In the genomic region with DNA sequence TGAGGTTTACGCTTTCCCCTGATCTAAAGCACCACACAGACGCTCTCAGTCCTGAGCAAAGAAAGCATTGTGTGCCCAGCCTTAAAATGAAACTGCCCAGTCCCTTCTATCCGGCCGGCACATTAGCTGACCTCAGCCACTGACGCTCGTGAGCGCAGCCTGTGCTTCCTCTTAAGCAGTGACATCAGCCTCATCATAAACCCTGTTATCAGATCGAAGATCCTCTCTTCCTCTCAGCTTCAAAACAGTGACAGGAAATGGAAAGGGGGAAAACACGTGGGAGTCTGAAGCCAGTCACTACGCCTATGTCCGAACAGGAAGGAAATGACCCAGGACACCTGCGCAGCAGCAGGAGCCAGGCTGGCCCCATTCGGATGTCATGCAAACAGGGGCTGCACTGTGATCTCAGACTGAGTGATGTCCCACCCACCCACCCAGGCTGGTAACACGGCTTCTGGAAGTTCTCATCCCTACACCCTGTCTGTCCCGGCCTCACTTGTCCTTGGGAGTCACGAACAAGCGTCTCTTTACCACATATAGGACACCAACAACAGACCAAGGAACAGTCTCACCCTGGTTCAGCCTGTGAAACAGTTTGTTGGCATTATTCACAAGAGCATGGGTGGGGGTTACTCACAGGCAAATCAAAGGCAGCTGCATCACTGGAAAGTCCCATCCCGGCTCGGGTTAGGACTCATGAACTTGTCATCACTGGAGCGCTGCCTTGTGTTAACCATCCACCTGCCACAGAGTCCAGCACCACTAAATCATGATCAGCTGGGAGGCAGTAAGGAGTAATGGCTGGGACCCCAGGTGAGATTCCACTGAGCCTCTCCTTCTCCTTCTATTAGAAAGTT, we compare ENCODE assay signal across 9 mouse cellular contexts. TPM values are rescaled to one million over a fixed set of nuclear protein-coding genes. Genes with fewer than 3 reads are reported as not detected.
DNase-seq lines count a peak whose midpoint lies in the region; ATAC-seq lines count a peak whose summit lies in the region.
"Had no signal": no experiment of that assay in that cellular context is flagged by ENCODE, and none has a peak within 500 bp of the region (broad histone marks: within the 10 kb centered on the region; RNA-seq: fewer than 3 reads in every experiment).

No protein-coding gene starts in this region.

- no peaks in the 10 kb centered on the region for H3K36me3 ChIP-seq in liver, embryonic 12.5 days
- H3K36me3 ChIP-seq in stomach, embryonic 15.5 days, result no peaks in the 10 kb centered on the region
- H3K36me3 ChIP-seq: embryonic facial prominence, embryonic 15.5 days had no signal

- H3K9ac ChIP-seq in liver, embryonic 12.5 days, result no peak overlapping the region
- H3K9ac ChIP-seq in stomach, embryonic 15.5 days, result no peak overlapping the region
- H3K9ac ChIP-seq: embryonic facial prominence, embryonic 15.5 days had no signal

- H3K4me1 ChIP-seq in liver, embryonic 12.5 days, result no peaks in the 10 kb centered on the region
- 0 out of 2 replicates have a peak, but pooled peaks cover 4% of the 10 kb centered on the region for H3K4me1 ChIP-seq in stomach, embryonic 15.5 days

- intact Hi-C loops in heart, postnatal 36 days (cut with DNase I), result loop anchor here (1.0 to 5.0 kb wide), 2 partner anchors 36 to 43 kb away; partner anchors contain the start of gene Cldn5

- no peaks in the 10 kb centered on the region for H3K9me3 ChIP-seq in liver, embryonic 12.5 days (replicated peaks)
- no peaks in the 10 kb centered on the region for H3K9me3 ChIP-seq in stomach, embryonic 15.5 days
- H3K9me3 ChIP-seq: embryonic facial prominence, embryonic 15.5 days had no signal

- no peak overlapping the region for H3K4me3 ChIP-seq in liver, embryonic 12.5 days
- H3K4me3 ChIP-seq in stomach, embryonic 15.5 days (replicated peaks), result no peak overlapping the region
- H3K4me3 ChIP-seq: embryonic facial prominence, embryonic 15.5 days had no signal

- 25% methylated on average over 20 of the region's 20 CpGs for WGBS in liver, embryonic 12.5 days (ENCODE audit: insufficient replicate concordance)
- 44% methylated on average over 20 of the region's 20 CpGs for WGBS in stomach, embryonic 15.5 days

- no peak for ATAC-seq in liver, embryonic 12.5 days
- peak; percentile 14; the same call in 1 of the 2 replicates for ATAC-seq in stomach, embryonic 15.5 days (ENCODE audit: insufficient read depth, low FRiP score, low read depth)

- no peak overlapping the region for H3K27ac ChIP-seq in liver, embryonic 12.5 days
- H3K27ac ChIP-seq in stomach, embryonic 15.5 days, result 0 out of 2 replicates have a peak overlapping the region, but pooled peaks have one; percentile 13
- H3K27ac ChIP-seq: embryonic facial prominence, embryonic 15.5 days had no signal

- peak overlapping the region; percentile 29 for H3K4me2 ChIP-seq in liver, embryonic 12.5 days
- H3K4me2 ChIP-seq in stomach, embryonic 15.5 days, result peak overlapping the region; percentile 17; the same call in 1 of the 2 replicates
- H3K4me2 ChIP-seq: embryonic facial prominence, embryonic 15.5 days had no signal

- DNase-seq in CD4-positive, CD25-positive, alpha-beta regulatory T cell, adult 2 months (ENCODE audit: low read depth, low spot score), result peak; percentile 60
- peak; percentile 36 to 37 for DNase-seq in adrenal gland, postnatal 36 days
- peak; percentile 38 to 53 for DNase-seq in heart, postnatal 36 days
- DNase-seq in spleen, postnatal 4 days (ENCODE audit: low spot score in 2 of 2), result no peak
- DNase-seq in layer of hippocampus, adult 18-20 months (ENCODE audit: low spot score in 2 of 2), result no peak
- no peak for DNase-seq in cerebellum, postnatal 4 days (ENCODE audit: low spot score in 2 of 2)

- peaks cover 27% of the 10 kb centered on the region for H3K27me3 ChIP-seq in liver, embryonic 12.5 days (replicated peaks)
- H3K27me3 ChIP-seq in stomach, embryonic 15.5 days (replicated peaks), result no peaks in the 10 kb centered on the region
- H3K27me3 ChIP-seq: embryonic facial prominence, embryonic 15.5 days had no signal

RNA-seq across cellular contexts. Expression of gene Cldn5, which starts 43.3 kb away (rescaled TPM):
- 10 to 100 TPM; 15.4 to 15.8 TPM for total RNA-seq in adrenal gland, postnatal 36 days (2021)
- 10 to 100 TPM; 37.2 to 45.9 TPM for total RNA-seq in heart, postnatal 36 days (2021)
- polyA plus RNA-seq in liver, embryonic 12.5 days (2016; fragmentation: Nextera tagmentation; extraction: Ambion mirVana), result 10.7 and 11.8 TPM in 2 replicates
- polyA plus RNA-seq in stomach, embryonic 15.5 days (2015; fragmentation: Nextera tagmentation; extraction: Ambion mirVana), result 27.0 and 30.9 TPM in 2 replicates
- 10 to 100 TPM; 33.2 to 44.5 TPM for total RNA-seq in layer of hippocampus, adult 18-20 months (2021)

Comparison
In these comparisons a context has a peak if more than half of its experiments do, and no peak if none do; other contexts are left out.
1. DNase-seq: peak in CD4-positive, CD25-positive, alpha-beta regulatory T cell, adult 2 months (single experiment), adrenal gland, postnatal 36 days (2 of 2) and heart, postnatal 36 days (2 of 2); none in spleen, postnatal 4 days (0 of 2), layer of hippocampus, adult 18-20 months (0 of 2) and cerebellum, postnatal 4 days (0 of 2).